In the genomic region with DNA sequence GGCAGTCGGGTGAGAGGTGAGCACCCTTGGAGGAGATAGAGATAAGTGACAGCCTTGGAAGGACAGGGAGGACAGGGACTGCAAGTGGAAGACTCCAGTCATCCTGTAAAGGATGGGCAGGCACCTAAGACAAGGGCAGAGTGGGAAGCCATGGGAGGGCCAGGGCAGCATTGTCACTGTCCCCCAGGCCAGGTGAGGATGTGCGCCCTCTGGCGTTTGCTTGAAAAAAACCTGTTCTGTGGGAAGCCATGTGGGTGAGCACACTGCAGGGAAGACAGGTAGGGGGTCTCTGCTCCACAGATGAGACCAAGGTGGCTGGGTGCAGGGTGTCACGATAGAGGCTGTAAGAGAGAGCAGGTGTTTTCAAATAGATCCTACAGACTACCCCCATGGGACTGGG, we compare ENCODE assay signal across 8 mouse cellular contexts.
DNase-seq lines count a peak whose midpoint lies in the region; ATAC-seq and TF ChIP-seq lines count a peak whose summit lies in the region.

No protein-coding gene starts in this region.

- H3K36me3 ChIP-seq in midbrain, postnatal 0 days (ENCODE audit: insufficient read depth, low read length) = no peaks in the 10 kb centered on the region
- no peaks in the 10 kb centered on the region for H3K36me3 ChIP-seq in midbrain, embryonic 15.5 days (replicated peaks)
- H3K36me3 ChIP-seq in kidney, embryonic 14.5 days (ENCODE audit: control insufficient read depth, insufficient read depth, low read length) = no peaks in the 10 kb centered on the region
- no peaks in the 10 kb centered on the region for H3K36me3 ChIP-seq in small intestine, adult 2 months (ENCODE audit: control insufficient read depth, insufficient read depth, low read length)

- 0 out of 2 replicates have a peak, but pooled peaks cover 3% of the 10 kb centered on the region for H3K27me3 ChIP-seq in midbrain, postnatal 0 days (ENCODE audit: insufficient read depth, low read length)
- H3K27me3 ChIP-seq in midbrain, embryonic 15.5 days (replicated peaks) = no peaks in the 10 kb centered on the region
- no peaks in the 10 kb centered on the region for H3K27me3 ChIP-seq in kidney, embryonic 14.5 days (ENCODE audit: control insufficient read depth, insufficient read depth, low read length)
- no peaks in the 10 kb centered on the region for H3K27me3 ChIP-seq in small intestine, adult 2 months (ENCODE audit: control insufficient read depth, insufficient read depth, low read length)

- H3K4me3 ChIP-seq in gastrocnemius, adult 2 months = no peak overlapping the region
- H3K4me3 ChIP-seq in midbrain, postnatal 0 days (ENCODE audit: low read depth, low read length) = no peak overlapping the region
- no peak overlapping the region for H3K4me3 ChIP-seq in midbrain, embryonic 15.5 days
- no peak overlapping the region for H3K4me3 ChIP-seq in kidney, embryonic 14.5 days (ENCODE audit: low read length)
- H3K4me3 ChIP-seq in small intestine, adult 2 months (ENCODE audit: low read depth, low read length) = no peak overlapping the region

- TF ChIP-seq POLR2A in small intestine, adult 2 months (IDR thresholded peaks at IDR 0.05; ENCODE audit: low read depth, low read length) = no peak

- no peak overlapping the region for H3K4me2 ChIP-seq in midbrain, postnatal 0 days (ENCODE audit: low read depth, low read length, poor library complexity, severe bottlenecking)
- H3K4me2 ChIP-seq in midbrain, embryonic 15.5 days = no peak overlapping the region
- no peak overlapping the region for H3K4me2 ChIP-seq in kidney, embryonic 14.5 days (replicated peaks; ENCODE audit: low read depth, low read length)

- 35% methylated on average over 4 of the region's 4 CpGs for WGBS in midbrain, postnatal 0 days
- WGBS in midbrain, embryonic 15.5 days = 37% methylated on average over 4 of the region's 4 CpGs
- 42% methylated on average over 4 of the region's 4 CpGs for WGBS in kidney, embryonic 14.5 days
- WGBS in small intestine, adult 2 months = 36% methylated on average over 4 of the region's 4 CpGs

- H3K4me1 ChIP-seq in midbrain, postnatal 0 days (ENCODE audit: insufficient read depth, low read length) = no peaks in the 10 kb centered on the region
- H3K4me1 ChIP-seq in midbrain, embryonic 15.5 days = no peaks in the 10 kb centered on the region; the same call in 1 of the 2 replicates
- H3K4me1 ChIP-seq in kidney, embryonic 14.5 days (ENCODE audit: control insufficient read depth, insufficient read depth, low read length) = no peaks in the 10 kb centered on the region
- peaks cover 5% of the 10 kb centered on the region; the same call in 1 of the 2 replicates for H3K4me1 ChIP-seq in small intestine, adult 2 months (ENCODE audit: control insufficient read depth, insufficient read depth, insufficient read length, low read length)

- no peak overlapping the region for H3K9ac ChIP-seq in midbrain, postnatal 0 days (replicated peaks; ENCODE audit: low read length, poor library complexity, severe bottlenecking)
- H3K9ac ChIP-seq in midbrain, embryonic 15.5 days = no peak overlapping the region
- no peak overlapping the region for H3K9ac ChIP-seq in kidney, embryonic 14.5 days (ENCODE audit: low read depth, low read length)

- no peak overlapping the region for H3K27ac ChIP-seq in gastrocnemius, adult 2 months
- no peak overlapping the region for H3K27ac ChIP-seq in midbrain, postnatal 0 days (ENCODE audit: low read depth, low read length)
- no peak overlapping the region for H3K27ac ChIP-seq in midbrain, embryonic 15.5 days
- H3K27ac ChIP-seq in kidney, embryonic 14.5 days (ENCODE audit: low read depth, low read length) = no peak overlapping the region
- no peak overlapping the region for H3K27ac ChIP-seq in small intestine, adult 2 months (ENCODE audit: insufficient read depth, low read depth, low read length)

- DNase-seq in gastrocnemius, adult 2 months = peak; percentile 52
- DNase-seq in gastrocnemius, postnatal 4 days (ENCODE audit: low spot score in 2 of 2) = no peak
- no peak for DNase-seq in midbrain, postnatal 0 days (ENCODE audit: low spot score)
- DNase-seq in adrenal gland, postnatal 36 days = peak; percentile 46 to 60
- no peak for DNase-seq in urinary bladder, adult 18-20 months (ENCODE audit: low spot score in 2 of 2)

- intact Hi-C loops in gastrocnemius, adult 2 months (cut with DNase I) = loop anchor here (2.0 kb wide), 1 partner anchor 725 kb away; no protein-coding TSS in a partner anchor

- peak; percentile 59 for TF ChIP-seq CTCF in gastrocnemius, adult 2 months (IDR thresholded peaks at IDR 0.05)
- TF ChIP-seq CTCF in midbrain, postnatal 0 days (IDR thresholded peaks at IDR 0.05) = peak; percentile 63
- TF ChIP-seq CTCF in small intestine, adult 2 months (IDR thresholded peaks at IDR 0.05; ENCODE audit: extremely low read depth, insufficient read length, insufficient replicate concordance, low read depth, low read length) = peak; percentile 67; the same call in 1 of the 2 replicates

- no peaks in the 10 kb centered on the region for H3K9me3 ChIP-seq in midbrain, postnatal 0 days (ENCODE audit: low read length)
- H3K9me3 ChIP-seq in midbrain, embryonic 15.5 days = no peaks in the 10 kb centered on the region
- H3K9me3 ChIP-seq in kidney, embryonic 14.5 days (ENCODE audit: control insufficient read depth, low read length) = no peaks in the 10 kb centered on the region

- no peak for ATAC-seq in midbrain, postnatal 0 days (ENCODE audit: low FRiP score)
- ATAC-seq in midbrain, embryonic 15.5 days (replicated peaks) = no peak
- ATAC-seq in kidney, embryonic 14.5 days (ENCODE audit: low FRiP score, low TSS enrichment) = peak; percentile 35; the same call in 1 of the 2 replicates

Comparison
In these comparisons a context has a peak if more than half of its experiments do, and no peak if none do; other contexts are left out.
1. DNase-seq: peak in gastrocnemius, adult 2 months (single experiment) and adrenal gland, postnatal 36 days (2 of 2); none in gastrocnemius, postnatal 4 days (0 of 2), midbrain, postnatal 0 days (single experiment) and urinary bladder, adult 18-20 months (0 of 2).
2. Peak in every context shown above with its lines, with median percentiles within 50 percentile points of each other: CTCF ChIP-seq.